Mouse (Mus musculus) liver, adult 2 months (tissue): ENCODE measurements around the gene Nfatc2.

ENCODE experiments used
- CTCF ChIP-seq: fragments of 200-500 bp; IDR thresholded peaks from 2 replicates; pipeline ENCODE4 v1.5.1; 2011; ENCODE audit warnings: low read depth, low read length, control low read depth
- POLR2A ChIP-seq: fragments of 200-500 bp; IDR thresholded peaks from 2 replicates; pipeline ENCODE4 v1.6.1; 2011; ENCODE audit warnings: low read length, control low read depth; ENCODE audit not compliant: insufficient read depth; ENCODE audit errors: extremely low read depth

GRCm38 (mm10) chr2:168577381-168577780 is 24.1 kb downstream of the Nfatc2 start:
- no peak for TF ChIP-seq POLR2A
- TF ChIP-seq CTCF, result no peak
